Mouse (Mus musculus) liver, embryonic 15.5 days (tissue): ENCODE measurements around the gene Taok3. TPM values are rescaled to one million over a fixed set of nuclear protein-coding genes. Genes with fewer than 3 reads are reported as not detected.
A peak's percentile ranks its signal among the peaks of the same experiment; 100 is the strongest.

Source experiments
- ATAC-seq: fragments of 200-750 bp; cut with Nextera tagmentation; 2 replicates; pipeline ENCODE4 v1.8.0; 2017; ENCODE audit warnings: moderate number of reproducible peaks, mild to moderate bottlenecking, moderate library complexity; ENCODE audit not compliant: insufficient read depth
- H3K27ac ChIP-seq: fragments of 300-500 bp; sonication (generic); replicated peaks from 2 replicates; pipeline ENCODE4 v1.5.1; 2015; ENCODE audit warnings: mild to moderate bottlenecking, inconsistent platforms
- H3K27me3 ChIP-seq: fragments of 300-500 bp; sonication (generic); 2 replicates; pipeline ENCODE4 v1.6.1; 2015; ENCODE audit warnings: mild to moderate bottlenecking, inconsistent platforms
- H3K36me3 ChIP-seq: fragments of 300-500 bp; sonication (generic); replicated peaks from 2 replicates; pipeline ENCODE4 v1.6.1; 2015; ENCODE audit warnings: moderate library complexity, mild to moderate bottlenecking, inconsistent platforms
- H3K4me1 ChIP-seq: fragments of 300-500 bp; sonication (generic); replicated peaks from 2 replicates; pipeline ENCODE4 v1.6.1; 2015; ENCODE audit warnings: inconsistent platforms
- H3K4me2 ChIP-seq: fragments of 300-500 bp; sonication (generic); 2 replicates; pipeline ENCODE4 v1.6.1; 2015; ENCODE audit warnings: moderate library complexity, mild to moderate bottlenecking, inconsistent platforms
- H3K4me3 ChIP-seq: fragments of 300-500 bp; sonication (generic); replicated peaks from 2 replicates; pipeline ENCODE4 v1.5.1; 2015; ENCODE audit warnings: mild to moderate bottlenecking, inconsistent platforms
- H3K9ac ChIP-seq: fragments of 300-500 bp; sonication (generic); 2 replicates; pipeline ENCODE4 v1.6.1; 2015; ENCODE audit warnings: moderate library complexity, mild to moderate bottlenecking, inconsistent platforms
- H3K9me3 ChIP-seq: fragments of 300-500 bp; sonication (generic); replicated peaks from 2 replicates; pipeline ENCODE4 v1.6.1; 2016; ENCODE audit warnings: inconsistent platforms
- WGBS: fragments of 180-500 bp; shearing (Covaris S2); methylation state at CpG from one replicate; pipeline ENCODE4 v1.1.7; 2015; ENCODE audit warnings: mixed read lengths; ENCODE audit not compliant: insufficient replicate concordance; 5-methylcytosine and 5-hydroxymethylcytosine counted together
- polyA plus RNA-seq: library from polyadenylated mRNA; unstranded; fragments of >200 nt; fragmentation: Nextera tagmentation; extraction: Ambion mirVana; gene quantifications from 2 replicates; pipeline ENCODE4 v1.2.1, GENCODE M21; 2015

The Taok3 gene
- polyA plus RNA-seq, 1 experiment from 2014 or later: 42.5 TPM

DNA sequence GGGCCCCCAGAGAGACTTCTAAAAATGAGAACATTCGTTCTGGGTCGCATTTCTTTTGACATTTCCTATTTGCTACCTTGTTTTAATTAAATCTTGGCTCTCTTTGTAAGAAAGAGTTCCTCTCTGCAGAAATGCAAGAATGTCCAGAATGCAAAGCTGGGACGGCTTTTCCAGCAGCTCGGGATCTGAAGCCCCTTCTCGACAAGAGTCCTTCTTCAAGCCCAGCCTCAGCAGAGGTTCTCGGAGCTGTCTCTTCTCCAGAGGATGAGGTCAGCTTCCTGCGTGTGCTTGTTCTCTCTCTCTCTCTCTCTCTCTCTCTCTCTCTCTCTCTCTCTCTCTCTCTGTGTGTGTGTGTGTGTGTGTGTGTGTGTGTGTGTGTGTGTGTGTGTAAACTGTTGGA, 2.2 kb upstream of the Taok3 start:
- peak overlapping the region; percentile 95; the same call in 1 of the 2 replicates for H3K27ac ChIP-seq
- H3K27me3 ChIP-seq: no peaks in the 10 kb centered on the region
- H3K9ac ChIP-seq: no peak overlapping the region
- H3K4me3 ChIP-seq: no peak overlapping the region
- H3K36me3 ChIP-seq: peaks cover 12% of the 10 kb centered on the region
- H3K4me1 ChIP-seq: peaks cover 58% of the 10 kb centered on the region
- H3K4me2 ChIP-seq: no peak overlapping the region
- no peaks in the 10 kb centered on the region for H3K9me3 ChIP-seq
- 60% methylated on average over 7 of the region's 7 CpGs for WGBS
- ATAC-seq: no peak

DNA sequence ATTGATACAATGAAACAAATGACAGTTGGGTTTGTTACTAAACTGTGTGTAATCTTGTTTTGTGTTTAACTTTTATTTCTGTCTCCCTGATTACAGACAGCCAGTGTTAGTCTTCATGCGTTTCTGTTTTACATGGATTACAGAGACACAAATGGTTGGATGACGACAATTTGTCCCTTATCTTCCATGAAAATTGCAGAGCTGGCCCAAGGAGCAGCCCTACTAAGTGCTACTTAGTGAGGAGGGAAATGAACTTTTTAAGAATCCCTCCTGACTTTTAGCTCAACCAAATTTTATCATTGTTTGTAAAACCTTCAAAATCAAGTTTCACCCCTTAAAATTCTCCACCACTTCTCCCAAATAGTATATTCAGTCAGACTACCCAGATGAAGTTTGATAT, 1.7 kb upstream of the Taok3 start:
- ATAC-seq: no peak
- peak overlapping the region; percentile 95 for H3K27ac ChIP-seq
- H3K9ac ChIP-seq: no peak overlapping the region
- H3K27me3 ChIP-seq: no peaks in the 10 kb centered on the region
- 41% methylated on average over 2 of the region's 2 CpGs for WGBS
- H3K4me3 ChIP-seq: no peak overlapping the region
- peaks cover 63% of the 10 kb centered on the region for H3K4me1 ChIP-seq
- peaks cover 8% of the 10 kb centered on the region for H3K36me3 ChIP-seq
- H3K4me2 ChIP-seq: peak overlapping the region; percentile 81
- no peaks in the 10 kb centered on the region for H3K9me3 ChIP-seq

DNA sequence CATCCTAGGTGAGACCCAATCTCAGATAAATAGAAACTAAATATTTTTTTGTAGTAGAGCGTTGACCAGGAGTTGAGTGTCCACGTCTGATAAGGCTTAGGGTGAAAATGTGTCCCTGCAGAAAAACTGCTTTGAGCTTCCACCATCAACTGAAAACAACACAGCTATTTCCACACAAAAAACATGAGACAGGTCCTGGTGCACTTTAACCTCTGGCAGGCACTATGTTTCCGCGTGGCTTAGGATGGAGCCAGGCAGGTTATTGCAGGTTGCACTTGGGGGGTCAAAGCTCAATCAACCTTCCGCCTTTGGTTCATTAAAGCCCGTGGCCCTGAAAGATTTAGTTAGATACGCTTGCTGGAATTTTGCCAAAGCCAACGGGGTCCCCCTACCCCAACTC, 1.1 kb upstream of the Taok3 start:
- 27% methylated on average over 8 of the region's 8 CpGs for WGBS
- no peaks in the 10 kb centered on the region for H3K27me3 ChIP-seq
- H3K9me3 ChIP-seq: no peaks in the 10 kb centered on the region; the same call in 1 of the 2 replicates
- peak overlapping the region; percentile 78 for H3K4me3 ChIP-seq
- peak overlapping the region; percentile 81 for H3K4me2 ChIP-seq
- peak overlapping the region; percentile 95 for H3K27ac ChIP-seq
- H3K4me1 ChIP-seq: peaks cover 69% of the 10 kb centered on the region
- H3K9ac ChIP-seq: peak overlapping the region; percentile 39; the same call in 1 of the 2 replicates
- peaks cover 7% of the 10 kb centered on the region; the same call in 1 of the 2 replicates for H3K36me3 ChIP-seq
- ATAC-seq: no peak

DNA sequence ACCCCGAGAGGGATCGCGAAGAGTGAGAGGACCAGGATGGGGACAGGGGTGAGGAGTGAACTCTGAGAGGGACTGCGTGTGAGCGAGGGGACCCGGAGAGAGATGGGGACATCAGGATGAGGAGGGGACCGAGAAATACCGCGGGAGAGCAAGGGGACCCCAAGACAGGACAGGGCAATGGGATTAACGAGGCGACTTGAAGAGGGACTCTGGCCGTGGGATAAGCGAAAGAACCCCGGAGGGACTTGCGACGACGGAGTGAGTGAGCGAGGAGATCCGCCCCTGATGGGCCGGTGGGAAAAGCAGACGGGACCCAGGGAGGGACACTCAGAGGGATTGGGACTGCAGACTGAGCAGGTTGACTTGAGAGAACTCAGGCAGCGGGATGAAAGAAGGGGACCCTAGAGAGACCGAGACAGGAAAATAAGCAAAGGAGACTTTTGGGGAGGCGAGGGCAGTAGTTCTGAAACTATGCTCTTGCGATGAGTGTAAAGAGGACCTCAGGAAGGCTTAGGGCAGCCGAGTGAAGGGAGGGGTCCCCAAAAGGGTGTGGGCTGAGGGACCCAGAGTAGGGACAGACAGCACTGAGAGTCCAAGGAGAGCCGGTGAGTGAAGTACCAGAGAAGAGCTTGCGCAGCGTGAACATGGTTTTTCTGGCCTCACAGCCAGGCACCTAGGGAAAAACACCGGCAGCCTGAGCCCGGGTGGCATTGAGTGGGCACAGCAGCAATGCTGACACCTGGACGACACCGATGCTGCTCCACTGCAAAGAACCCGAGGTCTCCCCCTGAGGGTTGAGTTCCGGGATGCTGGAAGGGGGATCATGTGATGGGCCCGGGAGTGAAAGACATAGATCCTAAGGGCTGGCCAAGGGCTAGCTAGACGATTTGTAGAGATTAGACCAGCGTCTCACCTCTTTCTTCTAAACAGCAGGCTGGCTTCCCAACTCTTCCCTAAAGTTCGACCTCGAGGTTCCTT, 849 bp downstream of the Taok3 start:
- 2% methylated on average over 40 of the region's 40 CpGs for WGBS
- H3K4me1 ChIP-seq: peaks cover 79% of the 10 kb centered on the region
- peak overlapping the region; percentile 95 for H3K27ac ChIP-seq
- ATAC-seq: no peak
- H3K9ac ChIP-seq: peak overlapping the region; percentile 79
- H3K27me3 ChIP-seq: no peaks in the 10 kb centered on the region
- peak overlapping the region; percentile 93 for H3K4me2 ChIP-seq
- peak overlapping the region; percentile 78 for H3K4me3 ChIP-seq
- peaks cover 22% of the 10 kb centered on the region for H3K36me3 ChIP-seq
- H3K9me3 ChIP-seq: no peaks in the 10 kb centered on the region; the same call in 1 of the 2 replicates

DNA sequence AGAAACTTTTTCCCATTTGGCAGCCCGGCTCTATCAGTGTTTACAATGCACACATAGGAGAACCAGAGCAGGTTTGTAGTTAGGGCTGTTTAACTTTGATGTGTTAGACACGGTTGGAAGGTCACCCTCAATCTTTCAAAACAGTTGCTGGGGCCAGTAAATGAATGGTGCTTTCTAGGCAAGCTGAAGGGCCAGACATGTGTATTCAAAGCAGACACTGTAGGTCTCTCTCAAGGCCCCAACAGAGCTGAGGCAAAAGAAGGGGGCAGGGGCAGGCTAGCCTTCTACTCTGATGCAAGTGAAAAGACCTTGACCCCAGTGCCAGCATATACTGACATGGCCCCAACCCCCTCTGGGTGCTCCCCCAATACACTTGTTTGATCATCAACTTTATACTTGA, 1.7 kb downstream of the Taok3 start:
- peak overlapping the region; percentile 79; the same call in 1 of the 2 replicates for H3K9ac ChIP-seq

DNA sequence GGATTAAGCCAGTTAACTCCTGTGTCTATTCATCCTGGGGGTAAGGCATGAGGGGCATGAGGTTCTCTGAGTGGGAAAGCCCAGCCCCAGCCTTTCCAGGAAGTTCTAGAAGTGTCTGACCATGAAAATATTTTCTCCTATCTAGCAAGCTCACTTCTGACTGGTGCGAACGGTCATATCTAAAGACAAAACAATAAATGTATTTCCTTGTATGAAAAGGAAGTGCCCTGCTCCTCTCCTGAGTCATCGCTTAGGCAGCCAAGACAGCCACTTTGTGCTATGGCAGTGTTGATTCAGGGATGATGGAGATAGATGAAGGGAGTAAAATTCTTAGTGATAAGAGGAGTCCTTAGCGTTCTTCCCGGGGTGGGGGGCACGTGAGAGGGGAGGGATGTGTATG, 3.2 kb downstream of the Taok3 start:
- Histone ChIP-seq H3K4me3 (no peak overlapping the region), H3K27me3 (no peaks in the 10 kb centered on the region), H3K36me3 (peaks cover 28% of the 10 kb centered on the region), H3K9ac (no peak overlapping the region), H3K4me2 (no peak overlapping the region), H3K4me1 (peaks cover 72% of the 10 kb centered on the region), H3K9me3 (no peaks in the 10 kb centered on the region; the same call in 1 of the 2 replicates), H3K27ac (peak overlapping the region; percentile 51)
- ATAC-seq: no peak
- 64% methylated on average over 6 of the region's 6 CpGs for WGBS

More for the DNA sequence above, 1.7 kb downstream of the Taok3 start:
- no peaks in the 10 kb centered on the region; the same call in 1 of the 2 replicates for H3K9me3 ChIP-seq
- peaks cover 79% of the 10 kb centered on the region for H3K4me1 ChIP-seq
- H3K36me3 ChIP-seq: peaks cover 28% of the 10 kb centered on the region
- WGBS: 15% methylated on average over 2 of the region's 2 CpGs
- H3K27ac ChIP-seq: peak overlapping the region; percentile 95
- H3K4me2 ChIP-seq: peak overlapping the region; percentile 93
- peak overlapping the region; percentile 78 for H3K4me3 ChIP-seq
- no peak for ATAC-seq
- H3K27me3 ChIP-seq: no peaks in the 10 kb centered on the region

DNA sequence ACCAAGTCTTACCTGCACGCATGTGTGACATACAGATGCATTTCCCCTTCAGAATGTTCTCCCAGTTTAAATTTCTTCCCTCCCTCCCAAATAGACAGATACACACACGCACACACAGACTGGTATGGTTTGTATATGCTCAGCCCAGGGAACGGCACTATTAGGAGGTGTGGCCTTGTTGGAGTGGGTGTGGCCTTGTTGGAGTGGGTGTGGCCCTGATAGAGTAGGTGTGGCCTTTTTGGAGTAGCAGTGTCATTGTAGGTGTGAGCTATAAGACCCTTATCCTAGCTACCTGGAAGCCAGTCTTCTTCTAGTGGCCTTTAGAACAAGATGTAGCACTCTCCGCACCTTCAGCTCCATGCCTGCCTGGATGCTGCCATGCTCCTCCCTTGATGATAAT, 3.9 kb downstream of the Taok3 start:
- Histone ChIP-seq H3K9me3 (no peaks in the 10 kb centered on the region; the same call in 1 of the 2 replicates), H3K9ac (no peak overlapping the region), H3K36me3 (peaks cover 28% of the 10 kb centered on the region), H3K4me1 (peaks cover 64% of the 10 kb centered on the region), H3K27ac (peak overlapping the region; percentile 24; the same call in 1 of the 2 replicates), H3K27me3 (no peaks in the 10 kb centered on the region), H3K4me3 (no peak overlapping the region), H3K4me2 (no peak overlapping the region)
- 75% methylated on average over 4 of the region's 4 CpGs for WGBS
- ATAC-seq: no peak

DNA sequence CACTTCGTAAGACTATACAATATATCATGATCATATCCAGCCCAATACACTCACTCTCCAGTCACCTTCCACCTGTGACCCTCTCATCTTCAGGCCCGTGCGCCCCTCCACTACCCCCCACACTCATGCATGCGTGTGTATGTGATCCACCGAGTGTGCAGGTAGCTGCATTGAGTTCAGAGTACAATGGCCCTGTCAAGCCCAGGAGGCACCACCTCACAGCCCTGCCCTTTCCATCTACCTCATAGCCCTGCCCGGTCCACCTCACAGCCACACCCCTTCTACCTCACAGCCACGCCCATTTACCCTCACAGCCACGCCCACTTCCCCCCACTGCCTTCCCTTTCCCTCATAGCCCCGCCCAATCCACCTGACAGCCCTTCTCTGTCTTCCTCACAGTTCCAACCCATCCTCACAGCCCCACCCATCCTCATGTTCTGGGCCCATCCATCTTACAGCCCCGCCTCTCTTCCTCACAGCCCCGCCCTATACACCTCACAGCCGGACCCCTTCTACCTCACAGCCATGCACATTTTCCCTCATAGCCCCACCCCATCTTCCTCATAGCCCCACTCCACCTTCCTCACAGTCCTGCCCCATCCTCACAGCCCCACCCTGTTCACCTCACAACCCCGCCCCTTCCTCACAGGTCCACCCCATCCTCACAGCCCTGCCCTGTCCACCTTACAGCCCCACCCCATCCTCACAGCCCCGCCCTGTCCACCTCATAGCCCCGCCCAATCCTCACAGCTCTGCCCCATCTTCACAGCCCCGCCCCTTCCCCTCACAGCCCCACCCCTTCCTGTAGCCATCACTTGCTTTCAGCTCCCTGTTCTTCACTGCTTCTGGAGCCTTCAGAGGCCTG, 5.8 kb downstream of the Taok3 start:
- WGBS: 75% methylated on average over 16 of the region's 16 CpGs
- no peak overlapping the region for H3K4me2 ChIP-seq
- peaks cover 62% of the 10 kb centered on the region for H3K4me1 ChIP-seq
- H3K9me3 ChIP-seq: no peaks in the 10 kb centered on the region; the same call in 1 of the 2 replicates
- H3K27me3 ChIP-seq: no peaks in the 10 kb centered on the region
- ATAC-seq: peak; percentile 38
- H3K4me3 ChIP-seq: no peak overlapping the region
- no peak overlapping the region for H3K27ac ChIP-seq
- peaks cover 35% of the 10 kb centered on the region for H3K36me3 ChIP-seq
- H3K9ac ChIP-seq: no peak overlapping the region

DNA sequence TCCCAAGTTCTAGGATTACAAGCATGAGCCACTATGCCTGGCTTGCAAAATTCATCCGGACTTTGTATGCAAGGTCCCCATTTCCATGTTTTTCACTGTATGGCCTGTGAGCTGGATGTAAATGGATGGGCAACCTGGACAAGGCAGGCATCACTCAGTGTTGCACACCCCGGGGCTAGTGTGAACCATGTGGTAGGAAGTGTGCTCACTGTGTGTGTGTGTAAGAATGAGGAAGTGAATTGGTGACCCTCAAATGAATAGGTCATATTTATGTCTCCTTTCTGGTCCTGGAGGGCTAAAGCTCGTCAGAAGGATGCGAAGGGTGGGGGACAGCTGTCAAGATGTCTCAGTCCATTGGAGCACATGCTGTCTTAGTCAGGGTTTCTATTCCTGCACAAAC, 7.1 kb downstream of the Taok3 start:
- peaks cover 59% of the 10 kb centered on the region for H3K4me1 ChIP-seq
- H3K27me3 ChIP-seq: no peaks in the 10 kb centered on the region
- 61% methylated on average over 4 of the region's 4 CpGs for WGBS
- peaks cover 36% of the 10 kb centered on the region for H3K36me3 ChIP-seq
- ATAC-seq: no peak
- H3K4me3 ChIP-seq: no peak overlapping the region
- no peak overlapping the region for H3K9ac ChIP-seq
- H3K4me2 ChIP-seq: no peak overlapping the region
- H3K27ac ChIP-seq: no peak overlapping the region
- no peaks in the 10 kb centered on the region; the same call in 1 of the 2 replicates for H3K9me3 ChIP-seq

DNA sequence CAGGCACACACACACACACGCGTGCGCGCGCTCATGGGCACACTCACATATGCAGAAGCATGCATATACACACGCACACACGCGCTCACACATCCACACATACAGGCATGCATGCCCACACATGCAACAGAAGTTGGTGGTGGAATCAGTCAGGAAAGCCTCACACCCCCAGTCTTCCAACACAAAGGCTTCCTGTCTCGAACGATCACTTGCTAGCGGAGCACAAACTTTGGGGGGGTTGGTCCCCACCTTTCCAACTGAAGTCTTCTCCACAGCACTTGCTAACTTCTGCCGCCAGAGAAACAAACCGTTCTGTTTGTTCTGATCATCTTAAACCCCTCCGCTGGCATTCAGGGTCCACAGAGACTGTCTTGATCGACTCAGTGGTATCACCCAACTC, 10.8 kb downstream of the Taok3 start:
- Histone ChIP-seq H3K9me3 (no peaks in the 10 kb centered on the region), H3K4me1 (peaks cover 61% of the 10 kb centered on the region), H3K36me3 (peaks cover 15% of the 10 kb centered on the region), H3K4me2 (no peak overlapping the region), H3K4me3 (no peak overlapping the region), H3K27ac (peak overlapping the region; percentile 1; the same call in 1 of the 2 replicates), H3K9ac (no peak overlapping the region), H3K27me3 (no peaks in the 10 kb centered on the region)
- ATAC-seq: no peak
- 82% methylated on average over 15 of the region's 15 CpGs for WGBS
